In genomic region chr2:131275493-131275892, GRCm38 (mm10) we compare ENCODE assay signal across 31 mouse cellular contexts. TPM values are rescaled to one million over a fixed set of nuclear protein-coding genes. Genes with fewer than 3 reads are reported as not detected.
DNase-seq lines count a peak whose midpoint lies in the region; ATAC-seq and TF ChIP-seq lines count a peak whose summit lies in the region.
"Had no signal": no experiment of that assay in that cellular context is flagged by ENCODE, and none has a peak within 500 bp of the region (broad histone marks: within the 10 kb centered on the region; RNA-seq: fewer than 3 reads in every experiment).

No protein-coding gene starts in this region.

- WGBS in liver, adult 2 months: 61% methylated on average over 3 of the region's 3 CpGs
- WGBS in liver, postnatal 0 days (ENCODE audit: insufficient replicate concordance): over 99% methylated on average over 3 of the region's 3 CpGs

- H3K79me2 ChIP-seq in liver, adult 2 months (ENCODE audit: control insufficient read depth, insufficient read depth, low read length): peaks cover 11% of the 10 kb centered on the region; the same call in 1 of the 2 replicates

- no peak overlapping the region for H3K27ac ChIP-seq in liver, adult 2 months (replicated peaks; ENCODE audit: insufficient read depth, low read depth, low read length)
- no peak overlapping the region for H3K27ac ChIP-seq in liver, postnatal 0 days (ENCODE audit: low read depth)
- H3K27ac ChIP-seq: embryonic facial prominence, embryonic 10.5 days; embryonic facial prominence, embryonic 13.5 days; forebrain, embryonic 10.5 days; forebrain, embryonic 13.5 days; heart, embryonic 13.5 days; hindbrain, embryonic 14.5 days; hindbrain, postnatal 0 days had no signal

- H3K4me3 ChIP-seq in liver, adult 2 months (ENCODE audit: insufficient read depth, low read depth, low read length): no peak overlapping the region
- no peak overlapping the region for H3K4me3 ChIP-seq in liver, postnatal 0 days (ENCODE audit: low read depth, low read length)
- H3K4me3 ChIP-seq: embryonic facial prominence, embryonic 10.5 days; embryonic facial prominence, embryonic 13.5 days; erythroblast, embryonic 14.5 days; forebrain, embryonic 10.5 days; forebrain, embryonic 13.5 days; heart, embryonic 13.5 days had no signal

- ATAC-seq in liver, postnatal 0 days: no peak
- ATAC-seq: forebrain, embryonic 13.5 days; forebrain, embryonic 16.5 days; hindbrain, postnatal 0 days; inflammation-experienced regulatory T-cells, adult 6 months; Patski had no signal

- no peak for TF ChIP-seq EP300 in liver, postnatal 0 days (IDR thresholded peaks at IDR 0.05; ENCODE audit: low read depth)

- no peak overlapping the region for H3K9ac ChIP-seq in liver, adult 2 months (ENCODE audit: low read depth, low read length)
- no peak overlapping the region for H3K9ac ChIP-seq in liver, postnatal 0 days (replicated peaks)
- H3K9ac ChIP-seq: embryonic facial prominence, embryonic 13.5 days; forebrain, embryonic 13.5 days; heart, embryonic 13.5 days; hindbrain, embryonic 14.5 days had no signal

- no peak for TF ChIP-seq POLR2A in liver, adult 2 months (IDR thresholded peaks at IDR 0.05; ENCODE audit: extremely low read depth, insufficient read depth, low read length)

- H3K4me1 ChIP-seq in liver, adult 2 months (ENCODE audit: control insufficient read depth, insufficient read depth, low read length): no peaks in the 10 kb centered on the region
- no peaks in the 10 kb centered on the region for H3K4me1 ChIP-seq in liver, postnatal 0 days (ENCODE audit: insufficient read depth)
- H3K4me1 ChIP-seq: embryonic facial prominence, embryonic 10.5 days; forebrain, embryonic 10.5 days; forebrain, embryonic 13.5 days; heart, embryonic 13.5 days had no signal

- H3K4me2 ChIP-seq in liver, postnatal 0 days (ENCODE audit: low read depth, low read length): no peak overlapping the region
- H3K4me2 ChIP-seq: embryonic facial prominence, embryonic 13.5 days; forebrain, embryonic 13.5 days; heart, embryonic 13.5 days; hindbrain, embryonic 14.5 days had no signal

- no peak for TF ChIP-seq CTCF in liver, adult 2 months (IDR thresholded peaks at IDR 0.05; ENCODE audit: low read depth, low read length)
- TF ChIP-seq CTCF in liver, postnatal 0 days (IDR thresholded peaks at IDR 0.05; ENCODE audit: low read depth): no peak

- peak; percentile 38 for DNase-seq in adrenal gland, postnatal 14 days
- no peak for DNase-seq in adrenal gland, postnatal 36 days
- DNase-seq in liver, adult 2 months (ENCODE audit: extremely low read depth, low read depth, low spot score): peak; percentile 37
- no peak for DNase-seq in liver, postnatal 0 days
- peak; percentile 35 to 55 for DNase-seq in right cerebral cortex, postnatal 10 days (ENCODE audit: low spot score in 2 of 2)
- DNase-seq in right cerebral cortex, adult 18-20 months: no peak
- no peak for DNase-seq in thymus, adult 18-20 months
- DNase-seq: adrenal gland, adult 8-10 months; B cell, adult 2 months; cerebellum, adult 11-12 months; cerebellum, adult 8-10 months; cerebellum, postnatal 10 days; cerebellum, postnatal 36 days; embryo, embryonic 11 days; gastrocnemius, postnatal 10 days; gastrocnemius, postnatal 36 days; heart, postnatal 14 days; heart, postnatal 4 days had no signal

- no peaks in the 10 kb centered on the region for H3K27me3 ChIP-seq in liver, adult 2 months (ENCODE audit: control insufficient read depth, insufficient read depth, low read length)
- no peaks in the 10 kb centered on the region for H3K27me3 ChIP-seq in liver, postnatal 0 days (ENCODE audit: insufficient read depth, low read length)
- H3K27me3 ChIP-seq: CH12.LX; embryonic facial prominence, embryonic 13.5 days; forebrain, embryonic 13.5 days; heart, embryonic 13.5 days; Patski had no signal

- H3K9me3 ChIP-seq in liver, postnatal 0 days (ENCODE audit: low read length): no peaks in the 10 kb centered on the region
- H3K9me3 ChIP-seq: embryonic facial prominence, embryonic 10.5 days; embryonic facial prominence, embryonic 13.5 days; forebrain, embryonic 10.5 days; forebrain, embryonic 13.5 days; G1E; heart, embryonic 13.5 days had no signal

- H3K36me3 ChIP-seq in liver, adult 2 months (ENCODE audit: control insufficient read depth, insufficient read depth, low read length): peaks cover 37% of the 10 kb centered on the region
- H3K36me3 ChIP-seq in liver, postnatal 0 days (replicated peaks; ENCODE audit: insufficient read depth, low read length): peaks cover 60% of the 10 kb centered on the region

RNA-seq across cellular contexts. Expression of gene Pank2, which starts 13.2 kb away (rescaled TPM):
- 56.5 and 58.5 TPM in 2 replicates for total RNA-seq in adrenal gland, postnatal 14 days (2021)
- total RNA-seq in adrenal gland, postnatal 36 days (2021): 10 to 100 TPM; 46.6 to 58.6 TPM
- 16.0 and 16.2 TPM in 2 replicates for total RNA-seq in liver, adult 2 months (2014; rRNA removed)
- 6.1 and 6.6 TPM in 2 replicates for polyA plus RNA-seq in liver, adult 2 months (2012; rRNA removed)
- 17.2 and 21.3 TPM in 2 replicates for polyA plus RNA-seq in liver, postnatal 0 days (2015; fragmentation: Nextera tagmentation; extraction: Ambion mirVana)

RNA-seq across cellular contexts. Expression of gene Mavs, which starts 41.6 kb away (rescaled TPM):
- total RNA-seq in adrenal gland, postnatal 14 days (2021): 44.8 and 45.4 TPM in 2 replicates
- total RNA-seq in adrenal gland, postnatal 36 days (2021): 10 to 100 TPM; 32.8 to 43.2 TPM
- 25.0 and 40.6 TPM in 2 replicates for total RNA-seq in liver, adult 2 months (2014; rRNA removed)
- 134 and 135 TPM in 2 replicates for polyA plus RNA-seq in liver, adult 2 months (2012; rRNA removed)
- 21.2 and 22.1 TPM in 2 replicates for polyA plus RNA-seq in liver, postnatal 0 days (2015; fragmentation: Nextera tagmentation; extraction: Ambion mirVana)

Comparison
In these comparisons a context has a peak if more than half of its experiments do, and no peak if none do; other contexts are left out.
1. DNase-seq: peak in adrenal gland, postnatal 14 days (single experiment), liver, adult 2 months (single experiment) and right cerebral cortex, postnatal 10 days (2 of 2); none in adrenal gland, postnatal 36 days (0 of 2), liver, postnatal 0 days (single experiment), right cerebral cortex, adult 18-20 months (single experiment) and thymus, adult 18-20 months (0 of 2).